Mouse (Mus musculus) limb, embryonic 11.5 days (tissue): ENCODE results near the gene Axin2. TPM values are rescaled to one million over a fixed set of nuclear protein-coding genes. Genes with fewer than 3 reads are reported as not detected.

ENCODE experiments used
- ATAC-seq: fragments of 200-750 bp; cut with Nextera tagmentation; 2 replicates; pipeline ENCODE4 v1.8.0; 2017; ENCODE audit warnings: low read depth; ENCODE audit not compliant: insufficient number of reproducible peaks, low FRiP score, low TSS enrichment
- DNase-seq: peaks from one replicate; pipeline ENCODE4 v3.0.0-alpha.2; 2015; ENCODE audit warnings: low spot score
- H3K27ac ChIP-seq: fragments of 300-500 bp; sonication (generic); replicated peaks from 2 replicates; pipeline ENCODE4 v1.5.1; 2014; ENCODE audit warnings: low read depth, mild to moderate bottlenecking, low read length
- H3K27me3 ChIP-seq: fragments of 300-500 bp; sonication (generic); 2 replicates; pipeline ENCODE4 v1.6.1; 2014; ENCODE audit warnings: mild to moderate bottlenecking, low read length, mixed read lengths; ENCODE audit not compliant: control insufficient read depth, insufficient read depth
- H3K36me3 ChIP-seq: fragments of 300-500 bp; sonication (generic); 2 replicates; pipeline ENCODE4 v1.6.1; 2014; ENCODE audit warnings: mild to moderate bottlenecking, low read length, moderate library complexity, mixed read lengths; ENCODE audit not compliant: control insufficient read depth, insufficient read depth
- H3K4me1 ChIP-seq: fragments of 300-500 bp; sonication (generic); 2 replicates; pipeline ENCODE4 v1.6.1; 2014; ENCODE audit warnings: low read length, mixed read lengths; ENCODE audit not compliant: control insufficient read depth, insufficient read depth
- H3K4me2 ChIP-seq: fragments of 300-500 bp; sonication (generic); 2 replicates; pipeline ENCODE4 v1.6.1; 2014; ENCODE audit warnings: low read depth, mild to moderate bottlenecking, moderate library complexity; ENCODE audit not compliant: severe bottlenecking
- H3K4me3 ChIP-seq: fragments of 300-500 bp; sonication (generic); 2 replicates; pipeline ENCODE4 v1.5.1; 2014; ENCODE audit warnings: low read depth, low read length
- H3K9ac ChIP-seq: fragments of 300-500 bp; sonication (generic); 2 replicates; pipeline ENCODE4 v1.6.1; 2014; ENCODE audit warnings: mild to moderate bottlenecking, low read length
- H3K9me3 ChIP-seq: fragments of 300-500 bp; sonication (generic); 2 replicates; pipeline ENCODE4 v1.6.1; 2016; ENCODE audit warnings: low read length; ENCODE audit not compliant: control insufficient read depth
- WGBS: fragments of 180-500 bp; shearing (Covaris S2); extraction: QIAGEN DNeasy Blood & Tissue Kit; methylation state at CpG from one replicate; pipeline ENCODE4 v1.1.7; 2014; 5-methylcytosine and 5-hydroxymethylcytosine counted together
- polyA plus RNA-seq: library from polyadenylated mRNA; unstranded; fragments of >200 nt; fragmentation: Nextera tagmentation; extraction: Ambion mirVana; gene quantifications from 2 replicates; pipeline ENCODE4 v1.2.1, GENCODE M21; 2014

Axin2 gene
- polyA plus RNA-seq, 1 experiment from 2014 or later = 15.8 TPM

- 96% methylated on average over 6 of the region's 6 CpGs for WGBS
Observed at GRCm38 (mm10) chr11:108993414-108993813, 73.3 kb downstream of the Axin2 start.

GRCm38 (mm10) chr11:108995196-108995989 lies 75.2 kb downstream of the Axin2 start:
- H3K36me3 ChIP-seq = no peaks in the 10 kb centered on the region
- H3K27ac ChIP-seq = no peak overlapping the region
- H3K9ac ChIP-seq = no peak overlapping the region
- H3K9me3 ChIP-seq = no peaks in the 10 kb centered on the region
- WGBS = 72% methylated on average over 10 of the region's 10 CpGs
- H3K27me3 ChIP-seq = no peaks in the 10 kb centered on the region
- H3K4me3 ChIP-seq = no peak overlapping the region
- no peaks in the 10 kb centered on the region for H3K4me1 ChIP-seq
- DNase-seq = no peak
- no peak for ATAC-seq
- no peak overlapping the region for H3K4me2 ChIP-seq

More at GRCm38 (mm10) chr11:108993414-108993813, 73.3 kb downstream of the Axin2 start:
- no peak for DNase-seq
- no peak overlapping the region for H3K4me2 ChIP-seq
- no peak for ATAC-seq
- no peaks in the 10 kb centered on the region for H3K27me3 ChIP-seq
- no peak overlapping the region for H3K9ac ChIP-seq
- H3K27ac ChIP-seq = no peak overlapping the region
- no peaks in the 10 kb centered on the region for H3K4me1 ChIP-seq
- H3K36me3 ChIP-seq = no peaks in the 10 kb centered on the region
- no peaks in the 10 kb centered on the region for H3K9me3 ChIP-seq
- no peak overlapping the region for H3K4me3 ChIP-seq

- H3K9ac ChIP-seq = no peak overlapping the region
- DNase-seq = no peak
- WGBS = 98% methylated on average over 2 of the region's 2 CpGs
Observed at GRCm38 (mm10) chr11:108995990-108996533, 75.9 kb downstream of the Axin2 start.

GRCm38 (mm10) chr11:108997816-108998215 lies 77.7 kb downstream of the Axin2 start:
- Histone ChIP-seq H3K27ac (no peak overlapping the region), H3K27me3 (no peaks in the 10 kb centered on the region), H3K4me3 (no peak overlapping the region), H3K36me3 (no peaks in the 10 kb centered on the region), H3K9me3 (no peaks in the 10 kb centered on the region), H3K4me2 (no peak overlapping the region), H3K4me1 (no peaks in the 10 kb centered on the region), H3K9ac (no peak overlapping the region)
- whole genome bisulfite sequencing = 95% methylated on average over 3 of the region's 3 CpGs
- ATAC-seq (no peak), DNase-seq (no peak)

More at GRCm38 (mm10) chr11:108995990-108996533, 75.9 kb downstream of the Axin2 start:
- Histone ChIP-seq H3K4me1 (no peaks in the 10 kb centered on the region), H3K9me3 (no peaks in the 10 kb centered on the region), H3K4me3 (no peak overlapping the region), H3K4me2 (no peak overlapping the region), H3K27me3 (no peaks in the 10 kb centered on the region), H3K36me3 (no peaks in the 10 kb centered on the region), H3K27ac (no peak overlapping the region)
- no peak for ATAC-seq

Other genes starting within 250 kb of the Axin2 start
- not detected in 2 replicates for gene E030025P04Rik, start 224.0 kb downstream of the Axin2 start, polyA plus RNA-seq